Mouse (Mus musculus): Measurements from ENCODE around the gene Ascc2. TPM values are rescaled to one million over a fixed set of nuclear protein-coding genes. Genes with fewer than 3 reads are reported as not detected.

The Ascc2 gene
- total RNA-seq (2021), result 10 to 100 TPM; 23.7 to 24.4 TPM
- long read RNA-seq, partial matches to known transcripts, result 5 of 38 reads
- long read RNA-seq, other reads (novel, unspliced or antisense), result 31 of 38 reads

- DNase-seq (ENCODE audit: low spot score in 2 of 2), result peak; percentile 88 to 90
Observed at GRCm38 (mm10) chr11:4637534-4638234, at the start of gene Ascc2. Ascc2 (plus strand) TSS chr11:4637747.

DNA sequence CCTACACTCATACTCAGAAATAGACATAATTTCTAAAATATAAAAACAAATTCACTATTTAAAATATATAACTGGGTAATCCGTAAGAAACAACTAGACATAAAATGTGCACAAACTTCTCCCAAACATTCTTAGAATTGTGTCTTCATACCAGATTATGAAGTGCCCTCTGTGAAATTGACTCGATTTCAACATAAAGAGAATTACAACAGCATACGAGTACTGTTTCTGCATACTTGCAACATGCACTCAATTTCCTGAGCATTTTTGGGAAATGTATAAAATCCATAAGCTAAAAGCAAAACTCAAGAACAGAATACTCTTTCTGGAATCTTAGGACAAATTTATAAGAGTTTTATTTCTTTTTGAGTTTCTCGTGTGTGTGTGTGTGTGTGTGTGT lies 45.7 kb upstream of the Ascc2 start:
- no peak for DNase-seq (ENCODE audit: low spot score in 2 of 2)

DNA sequence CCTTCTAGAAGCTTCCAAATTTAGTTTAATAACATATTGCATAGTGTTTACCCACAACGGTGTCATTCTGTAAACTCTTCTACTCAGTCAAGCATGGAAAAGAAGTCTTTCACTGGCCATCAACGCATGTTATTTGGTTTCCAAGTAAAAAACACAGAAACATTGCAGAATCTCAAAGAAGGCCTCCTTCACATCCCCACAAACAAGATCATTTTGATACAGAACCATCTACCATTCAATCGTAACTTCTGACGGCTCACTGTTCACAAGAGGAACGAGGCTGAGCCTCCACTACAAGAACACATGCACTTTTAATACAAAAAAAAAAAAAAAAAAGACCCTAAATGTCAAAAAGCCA lies 44.1 kb upstream of the Ascc2 start:
- DNase-seq (ENCODE audit: low spot score in 2 of 2), result no peak

GRCm38 (mm10) chr11:4593849-4594607 lies 43.5 kb upstream of the Ascc2 start:
- no peak for DNase-seq (ENCODE audit: low spot score in 2 of 2)

DNA sequence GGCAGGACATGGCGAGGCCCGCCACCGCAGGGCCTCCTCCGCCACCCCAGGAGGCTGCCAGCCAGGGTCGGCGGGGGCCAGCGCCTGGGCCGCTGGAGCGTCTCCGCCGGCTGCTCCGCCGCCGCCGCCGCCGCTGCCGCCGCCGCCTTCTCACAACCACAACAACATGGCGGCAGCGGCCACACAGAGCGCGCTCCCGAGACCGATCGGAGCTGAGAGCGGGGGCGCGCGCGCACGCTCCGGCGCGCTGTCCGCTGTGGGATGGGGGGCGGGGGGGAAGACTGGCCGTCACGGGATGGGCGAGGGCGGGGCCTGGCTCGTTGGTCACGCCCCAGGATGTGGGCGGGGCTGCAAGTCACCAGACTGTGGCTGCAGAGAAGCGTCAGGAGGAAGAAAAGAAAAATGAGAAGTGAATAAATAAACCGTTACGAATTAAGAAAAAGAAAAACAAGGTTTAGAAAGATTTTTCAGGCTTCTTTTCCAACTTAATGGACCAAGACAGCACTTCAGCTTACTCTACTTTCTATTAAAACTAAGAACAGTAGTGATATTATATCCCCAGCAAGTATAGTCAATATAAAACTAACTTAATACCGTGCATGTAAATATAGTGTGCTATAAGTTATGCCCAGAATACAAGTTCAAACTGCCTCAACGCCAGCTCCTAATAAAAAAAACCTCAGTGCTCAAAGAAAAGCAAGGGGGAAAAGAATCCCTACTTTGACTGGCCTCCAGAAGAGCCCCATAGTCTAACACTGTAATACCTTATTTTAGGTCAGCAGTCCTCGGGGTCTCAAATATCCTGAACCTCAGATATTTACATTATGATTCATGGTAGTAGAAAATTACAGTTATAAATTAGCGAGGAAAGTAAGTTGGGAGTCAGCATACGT lies 42.7 kb upstream of the Ascc2 start, which contains the start of gene Mtmr3:
Mtmr3 (minus strand) TSS at position 256 of the 893 bp plus-strand sequence.
- DNase-seq (ENCODE audit: low spot score in 2 of 2), result peak; percentile 88 to 93

DNA sequence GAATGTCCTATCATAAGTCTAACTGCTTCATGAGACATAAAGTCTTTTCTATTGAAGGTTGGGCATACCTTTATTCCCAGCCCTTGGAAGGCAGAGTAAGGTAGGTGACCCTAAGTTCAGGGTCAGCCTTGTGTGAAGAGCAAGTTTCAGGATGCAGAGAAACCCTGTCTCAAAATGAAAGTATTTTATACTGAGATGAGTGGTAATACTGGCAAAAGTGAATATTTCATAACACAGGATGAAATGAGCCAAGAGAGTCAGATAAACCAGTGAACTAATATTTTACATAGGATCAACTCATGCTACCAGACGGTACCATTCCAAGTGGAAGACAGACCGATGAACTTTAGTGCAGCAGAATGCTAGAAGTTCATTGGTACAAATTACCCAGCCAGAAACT lies 39.1 kb upstream of the Ascc2 start:
- no peak for DNase-seq (ENCODE audit: low spot score in 2 of 2)

GRCm38 (mm10) chr11:4599916-4600315 lies 37.6 kb upstream of the Ascc2 start:
- no peak for DNase-seq (ENCODE audit: low spot score in 2 of 2)

- no peak for DNase-seq (ENCODE audit: low spot score in 2 of 2)
Observed at GRCm38 (mm10) chr11:4601890-4602289, 35.7 kb upstream of the Ascc2 start.

GRCm38 (mm10) chr11:4602691-4603441 lies 34.7 kb upstream of the Ascc2 start:
- no peak for DNase-seq (ENCODE audit: low spot score in 2 of 2)

- no peak for DNase-seq (ENCODE audit: low spot score in 2 of 2)
Observed at GRCm38 (mm10) chr11:4604441-4604840, 33.1 kb upstream of the Ascc2 start.

GRCm38 (mm10) chr11:4605414-4605813 lies 32.1 kb upstream of the Ascc2 start:
- no peak for DNase-seq (ENCODE audit: low spot score in 2 of 2)

DNA sequence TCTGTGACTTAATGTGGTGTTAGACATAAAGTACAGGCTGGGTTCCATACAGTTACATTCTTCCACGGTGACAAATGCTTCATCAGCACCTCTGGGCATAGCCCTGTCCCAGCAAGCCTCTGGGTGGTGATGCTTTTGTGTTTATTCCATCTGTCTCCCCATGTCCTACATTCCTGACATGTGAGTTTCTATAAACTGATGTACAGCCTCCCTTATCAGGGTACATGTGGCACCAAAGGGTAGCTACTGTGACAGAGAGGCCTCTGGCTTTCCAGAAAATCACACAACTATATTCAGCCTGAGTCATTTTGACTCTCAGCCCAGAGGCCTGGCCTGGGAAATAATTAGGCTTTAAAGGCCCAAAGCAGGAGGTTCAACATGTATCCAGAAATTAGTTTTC lies 31.0 kb upstream of the Ascc2 start:
- no peak for DNase-seq (ENCODE audit: low spot score in 2 of 2)

- DNase-seq (ENCODE audit: low spot score in 2 of 2), result no peak
Observed at GRCm38 (mm10) chr11:4611904-4612303, 25.6 kb upstream of the Ascc2 start.

GRCm38 (mm10) chr11:4620017-4620485 lies 17.5 kb upstream of the Ascc2 start, which contains the start of gene Gm11032:
Gm11032 (plus strand) TSS chr11:4620067.
- DNase-seq (ENCODE audit: low spot score in 2 of 2), result no peak

DNA sequence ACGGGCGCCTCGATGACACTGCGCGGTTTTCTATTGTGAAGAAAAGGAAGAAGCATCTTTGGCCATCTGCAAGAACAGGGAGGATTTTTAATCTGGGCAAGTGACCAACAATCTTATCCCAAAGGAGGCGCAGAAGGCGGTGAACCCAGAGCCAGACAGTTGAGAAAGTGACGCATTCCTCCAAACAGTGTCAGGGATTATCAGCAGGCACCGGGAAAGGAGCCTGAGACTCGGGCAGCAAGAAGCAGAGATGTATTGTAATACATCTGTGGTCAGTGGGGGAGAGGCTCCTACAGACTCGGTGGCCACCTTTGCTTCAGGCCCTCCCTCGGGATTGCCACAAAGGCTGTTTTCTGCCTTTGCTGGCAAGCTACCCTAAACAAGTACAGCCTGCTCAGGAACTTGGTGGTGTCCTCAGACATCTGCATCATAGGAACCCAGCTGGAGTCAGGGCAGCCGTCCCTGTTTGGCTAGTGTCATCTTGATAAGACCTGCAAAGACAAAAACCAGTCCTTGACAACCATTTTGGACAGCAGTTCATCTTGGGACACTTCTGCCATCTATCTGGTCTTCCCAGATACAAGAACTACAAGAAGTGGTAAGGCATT lies 16.9 kb upstream of the Ascc2 start:
- no peak for DNase-seq (ENCODE audit: low spot score in 2 of 2)

- DNase-seq (ENCODE audit: low spot score in 2 of 2), result no peak
Observed at GRCm38 (mm10) chr11:4621866-4622265, 15.7 kb upstream of the Ascc2 start.

DNA sequence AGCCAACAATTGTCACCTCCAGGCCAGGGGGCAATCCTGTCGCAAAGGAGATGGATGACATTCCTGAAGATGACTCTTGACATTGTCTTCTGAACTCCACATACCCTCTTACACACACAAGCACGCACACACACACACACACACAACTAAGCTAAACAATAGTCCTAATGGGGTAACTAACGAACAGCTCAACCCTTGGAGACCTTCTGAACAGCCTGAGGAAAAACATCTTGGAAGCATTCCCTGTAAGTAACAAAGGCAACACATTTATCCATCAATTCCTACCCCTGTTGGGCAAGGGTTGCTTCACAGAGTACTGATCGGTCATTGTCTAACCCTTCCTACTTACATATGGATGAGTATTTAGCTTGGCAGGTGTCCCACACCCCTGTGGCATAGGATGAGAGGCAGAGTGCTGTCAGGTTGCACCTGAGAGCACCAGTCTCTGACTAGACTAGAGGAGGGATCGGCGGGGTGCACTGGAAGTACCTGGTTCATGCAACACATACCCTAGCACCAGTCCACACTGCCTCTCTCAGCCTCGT lies 15.0 kb upstream of the Ascc2 start:
- no peak for DNase-seq (ENCODE audit: low spot score in 2 of 2)

- DNase-seq (ENCODE audit: low spot score in 2 of 2), result no peak
Observed at GRCm38 (mm10) chr11:4622997-4623396, 14.6 kb upstream of the Ascc2 start.

DNA sequence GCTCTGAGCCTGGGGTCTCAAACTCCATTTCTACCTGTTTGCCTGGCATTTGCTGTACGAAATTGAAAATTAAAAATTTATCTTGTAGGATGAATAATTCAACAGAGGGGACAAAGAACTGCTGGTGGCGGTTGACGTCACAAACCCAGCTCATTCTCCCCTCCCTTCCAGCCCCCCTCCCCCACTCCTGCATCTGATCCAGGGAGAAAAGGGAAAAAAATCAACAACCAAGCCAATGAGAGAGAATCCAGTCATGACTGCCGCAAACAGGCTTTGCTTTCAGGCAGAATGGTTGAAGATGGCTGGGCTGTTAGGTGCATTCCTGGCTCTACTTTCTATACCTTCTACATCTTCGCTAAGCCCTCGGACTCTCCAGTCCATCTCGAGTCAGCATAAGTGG lies 11.6 kb upstream of the Ascc2 start:
- DNase-seq (ENCODE audit: low spot score in 2 of 2), result no peak

DNA sequence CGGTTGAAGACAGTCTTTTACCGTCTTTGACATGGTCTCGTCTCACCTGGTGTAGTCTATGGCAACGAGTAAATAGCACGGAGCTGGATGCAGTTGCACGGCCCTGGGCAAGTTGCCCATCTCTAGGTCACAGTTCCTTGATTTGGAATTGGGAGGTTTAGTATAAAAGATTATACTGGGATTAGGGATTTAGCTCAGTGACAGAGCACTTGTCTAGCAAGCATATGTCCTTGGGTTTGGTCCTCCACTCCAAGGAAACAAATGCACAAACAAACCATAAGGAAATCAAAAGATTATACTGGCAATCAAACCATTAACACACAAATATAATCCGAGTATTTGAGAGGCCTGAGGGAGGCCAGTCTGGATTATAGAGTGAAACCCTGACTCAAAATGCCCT lies 9.9 kb upstream of the Ascc2 start:
- DNase-seq (ENCODE audit: low spot score in 2 of 2), result no peak

All from layer of hippocampus, postnatal 10 days (tissue).